Mouse (Mus musculus): Measurements from ENCODE around the gene Rnf182. TPM values are rescaled to one million over a fixed set of nuclear protein-coding genes. Genes with fewer than 3 reads are reported as not detected.

Rnf182 gene
- polyA plus RNA-seq, 1 experiment from 2014 or later = 6.4 TPM

DNA sequence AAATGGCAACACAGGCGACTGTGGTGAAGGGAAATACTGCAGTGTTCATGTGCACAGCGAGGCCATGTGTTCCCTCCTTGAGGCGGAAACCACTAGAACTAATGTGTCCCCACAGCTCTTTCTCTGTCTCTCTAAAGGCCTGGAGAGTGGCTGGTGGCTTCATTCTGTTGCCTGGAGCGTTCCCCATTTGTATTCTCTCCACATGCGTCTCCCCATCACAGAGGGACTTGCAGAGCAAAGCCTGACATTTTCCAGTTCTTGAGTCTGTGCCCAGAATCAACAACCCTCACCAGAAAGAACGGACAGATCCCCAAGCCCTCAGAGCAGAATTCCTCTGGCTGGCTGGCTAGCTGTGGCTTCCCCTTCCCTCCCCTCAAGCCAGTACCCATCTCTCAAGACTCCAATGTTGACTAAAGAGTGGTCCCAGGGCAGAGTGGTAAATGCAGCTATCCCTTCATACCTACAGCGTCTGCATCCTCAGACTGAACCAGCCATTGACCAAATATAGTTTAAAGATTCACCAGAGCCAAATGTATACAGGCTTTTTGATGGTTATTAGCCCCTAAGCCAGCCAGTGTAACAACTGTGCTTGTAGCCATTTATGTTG lies 96.3 kb downstream of the Rnf182 start:
- H3K4me2 ChIP-seq = no peak overlapping the region
- H3K27ac ChIP-seq (ENCODE audit: low read depth) = no peak overlapping the region
- H3K27me3 ChIP-seq (ENCODE audit: insufficient read depth, low read length) = no peaks in the 10 kb centered on the region
- no peak overlapping the region for H3K4me3 ChIP-seq (ENCODE audit: low read depth, low read length)
- no peaks in the 10 kb centered on the region for H3K4me1 ChIP-seq (ENCODE audit: insufficient read depth)
- H3K36me3 ChIP-seq (ENCODE audit: insufficient read depth) = no peaks in the 10 kb centered on the region
- ATAC-seq (ENCODE audit: insufficient read depth) (no peak), DNase-seq (no peak)
- H3K9ac ChIP-seq = no peak overlapping the region
- no peak for TF ChIP-seq CTCF (IDR thresholded peaks at IDR 0.05; ENCODE audit: low read depth)
- H3K9me3 ChIP-seq (ENCODE audit: low read depth, low read length) = no peaks in the 10 kb centered on the region
- 69% methylated on average over 7 of the region's 7 CpGs for WGBS

GRCm38 (mm10) chr13:43714741-43715140 lies 99.2 kb downstream of the Rnf182 start:
- TF ChIP-seq CTCF (IDR thresholded peaks at IDR 0.05; ENCODE audit: low read depth) = no peak
- ATAC-seq (ENCODE audit: insufficient read depth) = no peak
- Histone ChIP-seq H3K27ac (ENCODE audit: low read depth) (no peak overlapping the region), H3K4me3 (ENCODE audit: low read depth, low read length) (no peak overlapping the region), H3K4me2 (no peak overlapping the region), H3K4me1 (ENCODE audit: insufficient read depth) (no peaks in the 10 kb centered on the region), H3K27me3 (ENCODE audit: insufficient read depth, low read length) (no peaks in the 10 kb centered on the region), H3K9me3 (ENCODE audit: low read depth, low read length) (no peaks in the 10 kb centered on the region), H3K9ac (no peak overlapping the region), H3K36me3 (ENCODE audit: insufficient read depth) (no peaks in the 10 kb centered on the region)
- 77% methylated on average over 6 of the region's 6 CpGs for WGBS
- DNase-seq = no peak

- DNase-seq = no peak
- H3K9me3 ChIP-seq (ENCODE audit: low read depth, low read length) = no peaks in the 10 kb centered on the region
- WGBS = 91% methylated on average over 5 of the region's 5 CpGs
Measured at GRCm38 (mm10) chr13:43715466-43715865, 100.0 kb downstream of the Rnf182 start.

GRCm38 (mm10) chr13:43716514-43717036 lies 101.1 kb downstream of the Rnf182 start:
- Histone ChIP-seq H3K9ac (no peak overlapping the region), H3K9me3 (ENCODE audit: low read depth, low read length) (no peaks in the 10 kb centered on the region), H3K27ac (ENCODE audit: low read depth) (no peak overlapping the region), H3K4me2 (no peak overlapping the region), H3K4me3 (ENCODE audit: low read depth, low read length) (no peak overlapping the region), H3K4me1 (ENCODE audit: insufficient read depth) (no peaks in the 10 kb centered on the region), H3K36me3 (ENCODE audit: insufficient read depth) (no peaks in the 10 kb centered on the region), H3K27me3 (ENCODE audit: insufficient read depth, low read length) (no peaks in the 10 kb centered on the region)
- no peak for TF ChIP-seq CTCF (IDR thresholded peaks at IDR 0.05; ENCODE audit: low read depth)
- DNase-seq (no peak), ATAC-seq (ENCODE audit: insufficient read depth) (no peak)
- WGBS = 35% methylated on average over 6 of the region's 6 CpGs

More at GRCm38 (mm10) chr13:43715466-43715865, 100.0 kb downstream of the Rnf182 start:
- no peak overlapping the region for H3K27ac ChIP-seq (ENCODE audit: low read depth)
- ATAC-seq (ENCODE audit: insufficient read depth) = no peak
- no peak overlapping the region for H3K9ac ChIP-seq
- H3K4me3 ChIP-seq (ENCODE audit: low read depth, low read length) = no peak overlapping the region
- H3K4me2 ChIP-seq = no peak overlapping the region
- TF ChIP-seq CTCF (IDR thresholded peaks at IDR 0.05; ENCODE audit: low read depth) = no peak
- no peaks in the 10 kb centered on the region for H3K4me1 ChIP-seq (ENCODE audit: insufficient read depth)
- no peaks in the 10 kb centered on the region for H3K27me3 ChIP-seq (ENCODE audit: insufficient read depth, low read length)
- no peaks in the 10 kb centered on the region for H3K36me3 ChIP-seq (ENCODE audit: insufficient read depth)

- Histone ChIP-seq H3K4me2 (no peak overlapping the region), H3K9me3 (ENCODE audit: low read depth, low read length) (no peaks in the 10 kb centered on the region), H3K9ac (no peak overlapping the region), H3K27ac (ENCODE audit: low read depth) (no peak overlapping the region), H3K4me1 (ENCODE audit: insufficient read depth) (no peaks in the 10 kb centered on the region), H3K36me3 (ENCODE audit: insufficient read depth) (no peaks in the 10 kb centered on the region), H3K4me3 (ENCODE audit: low read depth, low read length) (no peak overlapping the region), H3K27me3 (ENCODE audit: insufficient read depth, low read length) (no peaks in the 10 kb centered on the region)
- ATAC-seq (ENCODE audit: insufficient read depth) (no peak), DNase-seq (no peak)
- 91% methylated on average over 7 of the region's 7 CpGs for WGBS
- no peak for TF ChIP-seq CTCF (IDR thresholded peaks at IDR 0.05; ENCODE audit: low read depth)
Measured at GRCm38 (mm10) chr13:43718173-43718572, 102.7 kb downstream of the Rnf182 start.

GRCm38 (mm10) chr13:43720496-43720895 lies 105.0 kb downstream of the Rnf182 start:
- WGBS = 62% methylated on average over 8 of the region's 8 CpGs

More at GRCm38 (mm10) chr13:43720496-43720895, 105.0 kb downstream of the Rnf182 start:
- H3K36me3 ChIP-seq (ENCODE audit: insufficient read depth) = no peaks in the 10 kb centered on the region
- H3K4me3 ChIP-seq (ENCODE audit: low read depth, low read length) = no peak overlapping the region
- H3K27ac ChIP-seq (ENCODE audit: low read depth) = no peak overlapping the region
- no peaks in the 10 kb centered on the region for H3K9me3 ChIP-seq (ENCODE audit: low read depth, low read length)
- TF ChIP-seq CTCF (IDR thresholded peaks at IDR 0.05; ENCODE audit: low read depth) = no peak
- no peaks in the 10 kb centered on the region for H3K4me1 ChIP-seq (ENCODE audit: insufficient read depth)
- ATAC-seq (ENCODE audit: insufficient read depth) (no peak), DNase-seq (no peak)
- H3K9ac ChIP-seq = no peak overlapping the region
- H3K4me2 ChIP-seq = no peak overlapping the region
- H3K27me3 ChIP-seq (ENCODE audit: insufficient read depth, low read length) = no peaks in the 10 kb centered on the region

Other genes with a start within 250 kb of the Rnf182 start
- gene Nol7, start 217.3 kb upstream of the Rnf182 start, polyA plus RNA-seq (2014; fragmentation: Nextera tagmentation; extraction: Ambion mirVana) = 137 and 144 TPM in 2 replicates
- gene Ranbp9, start 134.4 kb upstream of the Rnf182 start, polyA plus RNA-seq (2014; fragmentation: Nextera tagmentation; extraction: Ambion mirVana) = 11.9 and 14.5 TPM in 2 replicates
- 17.3 and 18.9 TPM in 2 replicates for gene Mcur1, start 55.5 kb upstream of the Rnf182 start, polyA plus RNA-seq (2014; fragmentation: Nextera tagmentation; extraction: Ambion mirVana)
- 12.9 and 14.3 TPM in 2 replicates for gene Cd83, start 169.1 kb downstream of the Rnf182 start, polyA plus RNA-seq (2014; fragmentation: Nextera tagmentation; extraction: Ambion mirVana)